Mouse (Mus musculus) embryonic facial prominence, embryonic 11.5 days (tissue): ENCODE measurements around the gene Catsperz. TPM values are rescaled to one million over a fixed set of nuclear protein-coding genes. Genes with fewer than 3 reads are reported as not detected.
"Not testable (repeated sequence)": the region's sequence is repeated elsewhere in the genome, so short reads cannot be mapped to it uniquely, and the experiment has no call there.

Experiments
- ATAC-seq: fragments of 200-750 bp; cut with Nextera tagmentation; replicated peaks from 2 replicates; pipeline ENCODE4 v1.8.0; 2017; ENCODE audit warnings: low read depth; ENCODE audit not compliant: insufficient number of reproducible peaks, low FRiP score, low TSS enrichment
- DNase-seq: peaks from one replicate; pipeline ENCODE4 v3.0.0-alpha.2; 2015; ENCODE audit warnings: low spot score
- H3K27ac ChIP-seq: fragments of 300-500 bp; sonication (generic); replicated peaks from 2 replicates; pipeline ENCODE4 v1.5.1; 2014; ENCODE audit warnings: mild to moderate bottlenecking, low read depth, low read length, control low read depth
- H3K27me3 ChIP-seq: fragments of 300-500 bp; sonication (generic); 2 replicates; pipeline ENCODE4 v1.6.1; 2014; ENCODE audit warnings: mild to moderate bottlenecking, low read length, moderate library complexity, mixed read lengths; ENCODE audit not compliant: control insufficient read depth, insufficient read depth
- H3K36me3 ChIP-seq: fragments of 300-500 bp; sonication (generic); replicated peaks from 2 replicates; pipeline ENCODE4 v1.6.1; 2014; ENCODE audit warnings: low read depth, mild to moderate bottlenecking, low read length, moderate library complexity, mixed read lengths; ENCODE audit not compliant: control insufficient read depth, insufficient read depth
- H3K4me1 ChIP-seq: fragments of 300-500 bp; sonication (generic); 2 replicates; pipeline ENCODE4 v1.6.1; 2014; ENCODE audit warnings: low read length, mixed read lengths; ENCODE audit not compliant: control insufficient read depth, insufficient read depth
- H3K4me2 ChIP-seq: fragments of 300-500 bp; sonication (generic); 2 replicates; pipeline ENCODE4 v1.6.1; 2014; ENCODE audit warnings: low read depth, mild to moderate bottlenecking, control low read depth, low read length, moderate library complexity
- H3K4me3 ChIP-seq: fragments of 300-500 bp; sonication (generic); 2 replicates; pipeline ENCODE4 v1.5.1; 2014; ENCODE audit warnings: low read depth, low read length, control low read depth
- H3K9ac ChIP-seq: fragments of 300-500 bp; sonication (generic); replicated peaks from 2 replicates; pipeline ENCODE4 v1.6.1; 2014; ENCODE audit warnings: mild to moderate bottlenecking, control low read depth, low read length
- H3K9me3 ChIP-seq: fragments of 300-500 bp; sonication (generic); replicated peaks from 2 replicates; pipeline ENCODE4 v1.6.1; 2016; ENCODE audit warnings: mild to moderate bottlenecking, low read length, inconsistent platforms, mixed read lengths; ENCODE audit not compliant: control insufficient read depth
- WGBS: fragments of 180-500 bp; shearing (Covaris S2); extraction: QIAGEN DNeasy Blood & Tissue Kit; methylation state at CpG from one replicate; pipeline ENCODE4 v1.1.7; 2014; 5-methylcytosine and 5-hydroxymethylcytosine counted together
- polyA plus RNA-seq: library from polyadenylated mRNA; unstranded; fragments of >200 nt; fragmentation: Nextera tagmentation; extraction: Ambion mirVana; gene quantifications from 2 replicates; pipeline ENCODE4 v1.2.1, GENCODE M21; 2014

The Catsperz gene
- polyA plus RNA-seq, 1 experiment from 2014 or later = 1.9 TPM

DNA sequence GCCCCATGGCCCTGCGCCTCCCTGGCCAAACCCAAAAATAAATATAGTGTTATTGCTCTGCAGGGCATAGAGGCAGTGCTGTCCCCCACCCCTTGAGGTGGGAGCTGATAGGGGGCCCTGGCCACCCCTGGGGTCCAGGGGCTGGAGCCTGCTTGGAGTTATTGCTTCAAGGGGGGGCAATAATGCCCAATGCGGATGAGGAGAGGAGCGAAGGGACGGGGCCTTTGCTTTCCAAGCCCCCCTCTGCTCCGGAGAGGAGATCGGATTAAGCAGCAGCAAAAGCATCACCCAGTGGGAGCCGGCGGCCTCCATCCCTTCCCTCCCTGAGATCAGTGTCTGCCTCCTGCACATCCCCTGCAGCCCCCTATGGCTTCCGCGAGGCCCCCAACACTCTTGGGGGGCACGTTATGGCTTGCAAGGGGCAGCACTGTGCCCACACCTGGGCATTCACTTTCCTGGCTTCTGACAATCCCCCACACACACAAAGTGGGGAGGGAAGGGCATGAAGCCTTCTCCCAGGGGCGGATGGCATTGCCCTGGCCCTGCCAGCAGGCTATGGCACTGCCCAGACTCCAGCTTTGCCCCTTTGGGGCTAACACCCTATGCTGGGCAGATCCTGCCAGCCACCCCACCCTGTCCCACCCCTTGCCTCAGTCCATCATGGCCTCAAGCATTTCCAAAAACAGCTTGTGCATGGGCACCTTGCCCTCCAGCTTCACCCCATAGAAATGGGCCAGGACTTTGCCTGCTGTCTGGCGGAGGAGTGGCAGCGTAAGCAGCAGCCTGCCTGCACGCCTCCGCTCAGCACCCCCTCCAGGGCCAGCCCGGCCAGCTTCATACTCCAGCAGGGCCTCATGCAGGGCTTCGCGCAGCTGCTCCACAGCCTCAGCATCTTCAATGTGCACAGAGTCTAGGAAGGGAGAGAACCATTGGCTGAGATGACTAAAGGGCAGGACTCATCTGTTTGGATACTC lies 13.8 kb downstream of the Catsperz start:
- H3K4me2 ChIP-seq = peak overlapping the region; percentile 48
- no peak overlapping the region for H3K27ac ChIP-seq
- DNase-seq = no peak
- 0 out of 2 replicates have a peak overlapping the region, but pooled peaks have one; percentile 28 for H3K9ac ChIP-seq
- H3K4me1 ChIP-seq = peaks cover 5% of the 10 kb centered on the region
- no peaks in the 10 kb centered on the region for H3K27me3 ChIP-seq
- H3K9me3 ChIP-seq = no peaks in the 10 kb centered on the region
- 87% methylated on average over 19 of the region's 19 CpGs for WGBS
- ATAC-seq = no peak
- peaks cover 15% of the 10 kb centered on the region for H3K36me3 ChIP-seq
- H3K4me3 ChIP-seq = peak overlapping the region; percentile 14; the same call in 1 of the 2 replicates

DNA sequence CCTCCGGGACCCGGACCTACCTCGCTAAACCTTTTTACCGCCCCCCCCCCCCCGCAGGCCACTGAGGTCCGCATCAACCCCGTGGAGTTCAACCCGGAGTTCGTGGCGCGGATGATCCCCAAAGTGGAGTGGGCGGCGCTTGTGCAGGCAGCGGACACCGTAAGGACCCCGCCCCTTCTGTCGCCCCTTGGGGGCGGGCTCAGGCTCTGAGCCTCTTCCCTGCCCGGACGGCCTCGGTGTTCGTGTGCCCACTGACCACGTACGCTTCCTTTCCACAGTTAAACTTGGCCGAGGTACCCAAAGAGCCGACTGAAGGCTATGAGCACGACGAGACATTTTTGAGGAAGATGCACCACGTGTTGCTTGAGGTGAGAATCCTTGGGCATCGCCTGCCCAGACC lies 14.9 kb downstream of the Catsperz start:
- under 1% methylated on average over 30 of the region's 30 CpGs for WGBS

DNA sequence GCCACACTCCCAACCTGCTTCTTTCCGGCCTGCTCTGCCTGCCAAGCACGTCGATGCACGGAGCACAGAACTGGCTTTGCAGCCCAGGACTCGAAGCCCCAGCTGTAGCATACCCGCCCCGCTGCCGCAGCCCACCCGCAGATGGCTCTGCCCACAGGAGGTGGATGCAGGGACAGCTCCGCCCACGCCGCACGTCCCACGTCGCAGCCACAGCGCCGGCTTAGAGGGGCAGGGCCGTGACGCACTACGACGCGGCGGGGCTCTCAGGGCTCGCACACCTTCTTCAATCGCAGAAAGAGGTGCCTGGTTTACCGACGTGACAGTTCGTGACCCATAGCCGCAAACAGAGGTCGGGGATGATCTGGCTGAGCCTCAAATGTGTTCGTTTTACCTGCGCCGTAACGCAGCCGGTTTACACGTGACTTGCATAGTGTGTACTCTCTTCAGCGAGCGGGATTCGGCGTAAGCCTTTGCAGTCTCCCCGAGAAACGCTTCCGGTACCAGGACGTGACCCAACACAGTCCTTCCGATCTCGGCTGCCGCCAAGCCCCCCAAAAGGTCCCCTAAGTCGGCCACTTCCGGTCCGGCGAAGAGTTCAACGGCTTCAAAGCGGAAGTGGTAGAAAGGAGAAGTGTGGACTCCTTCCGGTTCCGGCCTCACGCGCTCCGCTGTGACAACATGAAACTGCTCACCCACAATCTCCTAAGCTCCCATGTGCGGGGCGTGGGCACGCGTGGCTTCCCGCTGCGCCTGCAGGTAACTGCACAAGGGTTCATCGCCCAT lies 15.5 kb downstream of the Catsperz start, which contains the start of the genes Trmt112 and Prdx5:
Gene Trmt112 (plus strand): TSS at position 192 of the 783 bp plus-strand sequence.
Gene Prdx5 (minus strand): TSS at position 600 of the 783 bp plus-strand sequence.
- Histone ChIP-seq H3K9ac (peak within 1 kb of the TSS; percentile 68), H3K36me3 (peaks cover 15% of the 10 kb centered on the region), H3K27ac (peak within 1 kb of the TSS; percentile 96), H3K4me1 (peaks cover 5% of the 10 kb centered on the region), H3K4me2 (peak within 1 kb of the TSS; percentile 82), H3K27me3 (no peaks in the 10 kb centered on the region), H3K9me3 (no peaks in the 10 kb centered on the region), H3K4me3 (peak within 1 kb of the TSS; percentile 61)
- ATAC-seq (peak; percentile 86), DNase-seq (peak; percentile 98)
- WGBS = 0% methylated on average over 65 of the region's 65 CpGs

More for the DNA sequence above, 14.9 kb downstream of the Catsperz start:
- H3K4me2 ChIP-seq = peak overlapping the region; percentile 82
- not testable (repeated sequence) for H3K27me3 ChIP-seq, H3K4me1 ChIP-seq, H3K9me3 ChIP-seq
- H3K9ac ChIP-seq = peak overlapping the region; percentile 68
- H3K4me3 ChIP-seq = peak overlapping the region; percentile 61
- H3K36me3 ChIP-seq = peaks cover 15% of the 10 kb centered on the region
- peak overlapping the region; percentile 96 for H3K27ac ChIP-seq
- ATAC-seq = peak; percentile 15; the same call in 1 of the 2 replicates
- DNase-seq = peak; percentile 69

DNA sequence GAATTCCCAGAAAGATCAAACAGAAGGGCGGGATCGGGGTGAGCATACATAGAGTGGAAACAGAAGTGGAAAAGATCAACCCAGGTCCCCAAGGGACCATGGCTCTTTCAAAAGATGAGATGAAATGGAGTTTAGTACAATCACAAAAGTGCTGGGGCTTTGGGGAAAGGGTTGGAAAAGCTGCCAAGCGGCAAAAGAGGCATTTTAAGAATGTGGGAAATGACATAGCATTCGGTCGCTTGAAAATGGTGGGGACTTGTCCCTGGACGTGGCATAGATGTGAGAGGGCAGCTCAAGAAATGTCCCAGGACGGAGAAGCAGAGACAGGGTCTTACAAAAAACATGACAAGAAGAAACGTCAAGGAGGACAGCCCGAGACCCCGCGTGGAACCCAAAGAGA lies 16.2 kb downstream of the Catsperz start:
- ATAC-seq (no peak), DNase-seq (no peak)
- Histone ChIP-seq H3K9ac (peak overlapping the region; percentile 68), H3K4me3 (peak overlapping the region; percentile 61), H3K27me3 (no peaks in the 10 kb centered on the region), H3K27ac (peak overlapping the region; percentile 96), H3K9me3 (no peaks in the 10 kb centered on the region), H3K4me1 (peaks cover 5% of the 10 kb centered on the region), H3K4me2 (peak overlapping the region; percentile 82), H3K36me3 (peaks cover 15% of the 10 kb centered on the region)
- WGBS = 7% methylated on average over 11 of the region's 11 CpGs

DNA sequence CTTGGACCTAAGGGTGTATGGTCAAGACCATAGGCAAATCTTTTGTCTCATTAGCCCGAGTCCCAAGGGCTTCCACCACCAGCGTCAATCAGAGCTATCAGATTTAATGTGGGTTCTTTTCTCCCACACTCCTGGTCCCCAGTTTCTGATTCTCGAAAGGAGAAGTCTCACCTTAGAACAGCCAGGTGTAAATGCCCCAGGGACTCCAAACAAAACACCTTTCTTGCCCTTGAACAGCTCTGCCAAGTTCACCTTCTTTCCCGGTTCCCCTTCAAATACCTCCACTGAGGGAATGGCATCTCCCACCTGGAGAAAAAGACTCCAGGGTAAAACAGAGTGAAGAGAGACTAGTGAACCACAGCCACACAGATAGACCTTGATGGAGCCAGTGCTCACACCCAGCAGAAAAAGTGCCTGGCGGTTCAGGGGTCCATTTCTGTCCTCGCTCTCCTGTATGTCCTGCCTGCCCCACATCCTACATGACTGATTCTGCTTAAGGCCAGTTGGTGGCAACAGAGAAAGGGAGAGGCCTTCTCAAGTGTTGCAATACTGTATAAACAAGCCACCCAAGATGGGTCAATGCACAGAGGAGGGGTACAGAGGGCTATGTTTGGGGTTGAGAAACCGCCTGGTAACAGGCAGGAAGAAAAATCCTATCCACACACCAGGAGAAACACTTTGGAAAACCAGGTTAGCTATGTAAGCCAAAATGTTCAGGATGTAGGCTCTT lies 17.2 kb downstream of the Catsperz start:
- Histone ChIP-seq H3K4me2 (peak overlapping the region; percentile 82), H3K4me1 (peaks cover 5% of the 10 kb centered on the region), H3K9me3 (no peaks in the 10 kb centered on the region), H3K27ac (no peak overlapping the region), H3K36me3 (peaks cover 9% of the 10 kb centered on the region), H3K9ac (no peak overlapping the region), H3K27me3 (no peaks in the 10 kb centered on the region), H3K4me3 (no peak overlapping the region)
- ATAC-seq = no peak
- WGBS = 86% methylated on average over 7 of the region's 7 CpGs
- DNase-seq = no peak

DNA sequence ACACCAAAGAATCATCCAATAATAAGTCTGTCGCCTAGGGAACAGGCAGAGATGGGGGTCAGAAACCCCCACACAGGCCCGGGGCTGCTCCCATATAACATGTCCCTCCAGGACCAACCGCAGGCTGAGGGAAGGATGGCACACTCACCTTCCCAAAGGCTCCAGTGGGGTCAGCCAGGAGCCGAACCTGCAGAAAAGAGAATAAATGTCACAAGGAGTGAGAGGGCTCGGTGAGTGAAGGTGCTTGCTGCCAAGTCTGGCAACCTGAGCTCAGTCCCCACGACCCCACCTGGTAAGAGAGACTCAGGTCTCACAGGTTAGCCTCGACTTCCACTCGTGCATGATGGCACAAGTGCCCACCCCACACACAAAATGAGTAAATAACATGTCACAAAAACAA lies 18.1 kb downstream of the Catsperz start:
- H3K9ac ChIP-seq = no peak overlapping the region
- WGBS = 92% methylated on average over 8 of the region's 8 CpGs
- H3K27me3 ChIP-seq = no peaks in the 10 kb centered on the region
- H3K4me1 ChIP-seq = peaks cover 5% of the 10 kb centered on the region
- H3K27ac ChIP-seq = no peak overlapping the region
- H3K4me3 ChIP-seq = no peak overlapping the region
- H3K36me3 ChIP-seq = peaks cover 9% of the 10 kb centered on the region
- H3K9me3 ChIP-seq = no peaks in the 10 kb centered on the region
- ATAC-seq (no peak), DNase-seq (no peak)
- no peak overlapping the region for H3K4me2 ChIP-seq

DNA sequence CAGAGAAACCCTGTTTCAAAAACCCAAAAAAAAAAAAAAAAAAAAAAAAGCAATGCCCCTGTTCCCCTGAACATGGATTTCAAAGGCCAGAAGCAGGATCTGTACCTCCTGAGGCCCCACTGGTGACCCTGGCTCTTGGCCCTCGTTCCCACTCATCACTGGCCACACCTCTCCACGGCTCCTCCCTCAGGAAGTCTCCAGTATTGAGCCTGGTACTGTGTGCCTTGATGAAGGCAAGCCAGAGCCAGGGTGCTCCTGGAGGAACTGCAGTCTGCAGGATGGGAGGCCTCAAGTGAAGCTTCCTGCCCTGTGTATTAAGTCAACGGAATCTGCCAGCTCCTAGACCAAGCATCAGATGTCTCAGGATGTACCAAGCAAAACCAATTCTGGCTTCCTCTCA lies 19.0 kb downstream of the Catsperz start:
- no peak overlapping the region for H3K27ac ChIP-seq
- 90% methylated on average over 3 of the region's 3 CpGs for WGBS
- ATAC-seq (no peak), DNase-seq (no peak)
- H3K9ac ChIP-seq = no peak overlapping the region
- H3K4me1 ChIP-seq = peaks cover 3% of the 10 kb centered on the region
- no peaks in the 10 kb centered on the region for H3K27me3 ChIP-seq
- peaks cover 2% of the 10 kb centered on the region; the same call in 1 of the 2 replicates for H3K36me3 ChIP-seq
- no peak overlapping the region for H3K4me2 ChIP-seq
- H3K9me3 ChIP-seq = no peaks in the 10 kb centered on the region
- no peak overlapping the region for H3K4me3 ChIP-seq
